In genomic region chr9:92499710-92500410, GRCm38 (mm10) we compare ENCODE assay signal across 8 mouse cellular contexts. TPM values are rescaled to one million over a fixed set of nuclear protein-coding genes. Genes with fewer than 3 reads are reported as not detected.
DNase-seq lines count a peak whose midpoint lies in the region; ATAC-seq lines count a peak whose summit lies in the region.

No protein-coding gene starts in this region.

- no peak overlapping the region for H3K9ac ChIP-seq in hindbrain, embryonic 13.5 days
- H3K9ac ChIP-seq in intestine, embryonic 15.5 days = no peak overlapping the region
- H3K9ac ChIP-seq in midbrain, embryonic 13.5 days (replicated peaks) = no peak overlapping the region

- no peak overlapping the region for H3K4me2 ChIP-seq in hindbrain, embryonic 13.5 days
- H3K4me2 ChIP-seq in intestine, embryonic 15.5 days (replicated peaks) = no peak overlapping the region
- H3K4me2 ChIP-seq in midbrain, embryonic 13.5 days (replicated peaks) = no peak overlapping the region

- DNase-seq in hindbrain, embryonic 10.5 days (ENCODE audit: low spot score) = peak; percentile 84
- DNase-seq in cerebellum, adult 9-11 months = peak; percentile 50
- peak; percentile 39 to 81 for DNase-seq in frontal cortex, postnatal 14 days (ENCODE audit: low spot score in 2 of 2)
- peak; percentile 3 to 85 for DNase-seq in left cerebral cortex, adult 9 months (ENCODE audit: low spot score in 2 of 2)
- peak; percentile 55 to 84 for DNase-seq in spleen, postnatal 10 days (ENCODE audit: low spot score in 2 of 2)

- no peaks in the 10 kb centered on the region for H3K36me3 ChIP-seq in hindbrain, embryonic 10.5 days
- no peaks in the 10 kb centered on the region for H3K36me3 ChIP-seq in hindbrain, embryonic 13.5 days
- no peaks in the 10 kb centered on the region for H3K36me3 ChIP-seq in intestine, embryonic 15.5 days
- H3K36me3 ChIP-seq in midbrain, embryonic 13.5 days = no peaks in the 10 kb centered on the region

- no peaks in the 10 kb centered on the region for H3K27me3 ChIP-seq in hindbrain, embryonic 10.5 days (ENCODE audit: insufficient read depth, poor library complexity, severe bottlenecking)
- no peaks in the 10 kb centered on the region for H3K27me3 ChIP-seq in hindbrain, embryonic 13.5 days
- no peaks in the 10 kb centered on the region for H3K27me3 ChIP-seq in intestine, embryonic 15.5 days (replicated peaks)
- H3K27me3 ChIP-seq in midbrain, embryonic 13.5 days = no peaks in the 10 kb centered on the region

- no peak overlapping the region for H3K4me3 ChIP-seq in hindbrain, embryonic 10.5 days
- no peak overlapping the region for H3K4me3 ChIP-seq in hindbrain, embryonic 13.5 days
- H3K4me3 ChIP-seq in intestine, embryonic 15.5 days (replicated peaks) = no peak overlapping the region
- H3K4me3 ChIP-seq in midbrain, embryonic 13.5 days (replicated peaks) = no peak overlapping the region

- no peak overlapping the region for H3K27ac ChIP-seq in hindbrain, embryonic 10.5 days
- no peak overlapping the region for H3K27ac ChIP-seq in hindbrain, embryonic 13.5 days
- no peak overlapping the region for H3K27ac ChIP-seq in intestine, embryonic 15.5 days
- H3K27ac ChIP-seq in midbrain, embryonic 13.5 days = no peak overlapping the region

- H3K4me1 ChIP-seq in hindbrain, embryonic 10.5 days (replicated peaks) = no peaks in the 10 kb centered on the region
- no peaks in the 10 kb centered on the region for H3K4me1 ChIP-seq in hindbrain, embryonic 13.5 days (replicated peaks)
- H3K4me1 ChIP-seq in intestine, embryonic 15.5 days (replicated peaks) = no peaks in the 10 kb centered on the region
- H3K4me1 ChIP-seq in midbrain, embryonic 13.5 days (replicated peaks) = no peaks in the 10 kb centered on the region

- no peaks in the 10 kb centered on the region for H3K9me3 ChIP-seq in hindbrain, embryonic 10.5 days
- H3K9me3 ChIP-seq in hindbrain, embryonic 13.5 days = no peaks in the 10 kb centered on the region
- no peaks in the 10 kb centered on the region for H3K9me3 ChIP-seq in intestine, embryonic 15.5 days
- no peaks in the 10 kb centered on the region for H3K9me3 ChIP-seq in midbrain, embryonic 13.5 days

- no peak; the same call in 1 of the 2 replicates for ATAC-seq in hindbrain, embryonic 13.5 days (ENCODE audit: low FRiP score)
- peak; percentile 49 for ATAC-seq in intestine, embryonic 15.5 days
- peak; percentile 77 for ATAC-seq in midbrain, embryonic 13.5 days

- WGBS in hindbrain, embryonic 10.5 days = 51% methylated on average over 12 of the region's 12 CpGs
- WGBS in hindbrain, embryonic 13.5 days = 46% methylated on average over 12 of the region's 12 CpGs
- WGBS in intestine, embryonic 15.5 days = 56% methylated on average over 12 of the region's 12 CpGs
- 49% methylated on average over 12 of the region's 12 CpGs for WGBS in midbrain, embryonic 13.5 days

RNA-seq across cellular contexts. Expression of gene Plod2, which starts 42.2 kb away (rescaled TPM):
- polyA plus RNA-seq in hindbrain, embryonic 10.5 days (2016; fragmentation: Nextera tagmentation; extraction: Ambion mirVana) = 20.5 and 29.0 TPM in 2 replicates
- polyA plus RNA-seq in hindbrain, embryonic 13.5 days (2015; fragmentation: Nextera tagmentation; extraction: Ambion mirVana) = 16.0 and 17.0 TPM in 2 replicates
- polyA plus RNA-seq in intestine, embryonic 15.5 days (2015; fragmentation: Nextera tagmentation; extraction: Ambion mirVana) = 48.1 and 53.8 TPM in 2 replicates
- polyA plus RNA-seq in midbrain, embryonic 13.5 days (2015; fragmentation: Nextera tagmentation; extraction: Ambion mirVana) = 10.7 and 11.1 TPM in 2 replicates

RNA-seq across cellular contexts. Expression of gene Plscr4, which starts 42.7 kb away (rescaled TPM):
- 0.88 and 1.1 TPM in 2 replicates for polyA plus RNA-seq in hindbrain, embryonic 10.5 days (2016; fragmentation: Nextera tagmentation; extraction: Ambion mirVana)
- polyA plus RNA-seq in hindbrain, embryonic 13.5 days (2015; fragmentation: Nextera tagmentation; extraction: Ambion mirVana) = 1.6 and 2.4 TPM in 2 replicates
- 5.6 and 6.5 TPM in 2 replicates for polyA plus RNA-seq in intestine, embryonic 15.5 days (2015; fragmentation: Nextera tagmentation; extraction: Ambion mirVana)
- polyA plus RNA-seq in midbrain, embryonic 13.5 days (2015; fragmentation: Nextera tagmentation; extraction: Ambion mirVana) = 0.98 and 1.1 TPM in 2 replicates
